Mouse (Mus musculus) neutrophil, adult 5-6 weeks (primary cell): Measurements from ENCODE around the gene Fthl17c. TPM values are rescaled to one million over a fixed set of nuclear protein-coding genes. Genes with fewer than 3 reads are reported as not detected.
"Not testable (repeated sequence)": the region's sequence is repeated elsewhere in the genome, so short reads cannot be mapped to it uniquely, and the experiment has no call there.

Experiments used
- ATAC-seq: fragments of 151-379, 151-347 bp; 2 replicates; pipeline ENCODE4 v1.8.0; 2017; ENCODE audit warnings: mild to moderate bottlenecking, moderate TSS enrichment; ENCODE audit not compliant: insufficient number of reproducible peaks, poor library complexity, low FRiP score, severe bottlenecking; ENCODE audit errors: extremely low read depth
- total RNA-seq: library from RNA; stranded (forward); fragments of 200-1000 nt; gene quantifications from 2 replicates; pipeline ENCODE4 v1.2.3, GENCODE M21; 2017

Fthl17c gene
- not detected in 2 replicates for total RNA-seq

DNA sequence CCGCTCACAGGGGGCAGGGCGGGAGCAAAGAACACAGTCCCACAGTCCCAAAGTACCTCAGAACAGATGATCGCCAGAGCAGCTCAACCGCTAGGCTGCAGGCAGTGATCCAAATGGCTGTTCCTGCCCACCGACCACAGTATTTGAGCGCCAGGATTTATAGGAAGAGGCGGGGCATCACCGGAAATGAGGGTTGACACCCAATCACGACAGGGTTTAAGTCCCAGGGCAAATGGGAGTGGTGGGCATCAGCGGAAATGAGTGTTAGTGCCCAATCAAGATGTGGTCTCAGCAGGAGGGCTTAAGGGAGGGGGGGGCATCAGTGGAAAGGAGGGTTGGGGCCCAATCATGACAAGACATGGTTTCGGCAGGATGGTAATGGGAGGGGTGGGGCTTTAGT, at the start of gene Fthl17c:
Fthl17c (minus strand) TSS at position 101 of the 400 bp plus-strand sequence.
- not testable (repeated sequence) for ATAC-seq

DNA sequence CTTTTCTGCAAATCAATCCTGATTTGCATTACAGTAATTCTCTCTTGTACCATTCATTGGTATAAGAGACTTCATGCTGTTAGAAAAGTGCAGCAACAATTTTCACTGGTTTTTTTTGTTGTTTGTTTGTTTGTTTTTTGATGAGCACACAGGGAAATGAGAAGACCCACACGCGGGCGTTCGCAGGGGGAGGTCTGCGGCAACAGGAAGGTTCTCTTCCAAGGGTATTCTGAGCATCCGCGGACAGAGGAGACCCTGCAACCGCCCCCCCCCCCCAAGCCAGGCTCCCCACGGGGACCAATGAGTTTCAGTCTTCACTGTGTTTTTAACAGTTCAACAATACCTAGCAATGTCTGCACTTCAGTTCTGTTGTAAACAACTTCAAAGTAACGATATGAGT, 43.1 kb upstream of the Fthl17c start:
- no peak for ATAC-seq

DNA sequence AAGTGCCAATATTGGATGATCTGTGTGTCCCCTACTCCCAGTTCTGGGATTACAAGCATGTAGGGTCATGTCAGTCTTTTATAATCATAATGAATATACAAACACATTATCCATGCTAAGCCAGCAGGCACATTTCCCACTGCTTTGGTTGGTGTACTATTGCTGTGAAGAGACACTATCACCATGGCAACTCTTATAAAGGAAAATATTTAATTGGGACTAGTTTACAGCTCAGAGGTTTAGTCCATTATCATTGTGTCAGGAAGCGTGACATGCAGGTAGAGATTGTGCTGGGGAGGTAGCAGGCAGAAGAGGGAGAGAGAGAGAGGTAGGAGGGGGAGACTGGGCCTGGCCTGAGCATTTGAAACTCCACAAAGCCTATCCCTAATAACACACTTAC, 39.7 kb upstream of the Fthl17c start:
- no peak for ATAC-seq

DNA sequence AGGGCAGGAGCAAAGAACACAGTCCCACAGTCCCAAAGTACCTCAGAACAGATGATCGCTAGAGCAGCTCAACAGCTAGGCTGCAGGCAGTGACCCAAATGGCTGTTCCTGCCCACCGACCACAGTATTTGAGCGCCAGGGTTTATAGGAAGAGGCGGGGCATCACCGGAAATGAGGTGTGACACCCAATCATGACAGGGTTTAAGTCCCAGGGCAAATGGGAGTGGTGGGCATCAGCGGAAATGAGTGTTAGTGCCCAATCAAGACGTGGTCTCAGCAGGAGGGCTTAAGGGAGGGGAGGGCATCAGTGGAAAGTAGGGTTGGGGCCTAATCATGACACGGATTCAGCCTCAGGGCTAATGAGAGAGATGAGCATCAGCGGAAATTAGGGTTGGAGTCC, 10.3 kb upstream of the Fthl17c start, which contains the start of gene Fthl17d:
Fthl17d (minus strand) TSS at position 101 of the 400 bp plus-strand sequence.
- not testable (repeated sequence) for ATAC-seq

DNA sequence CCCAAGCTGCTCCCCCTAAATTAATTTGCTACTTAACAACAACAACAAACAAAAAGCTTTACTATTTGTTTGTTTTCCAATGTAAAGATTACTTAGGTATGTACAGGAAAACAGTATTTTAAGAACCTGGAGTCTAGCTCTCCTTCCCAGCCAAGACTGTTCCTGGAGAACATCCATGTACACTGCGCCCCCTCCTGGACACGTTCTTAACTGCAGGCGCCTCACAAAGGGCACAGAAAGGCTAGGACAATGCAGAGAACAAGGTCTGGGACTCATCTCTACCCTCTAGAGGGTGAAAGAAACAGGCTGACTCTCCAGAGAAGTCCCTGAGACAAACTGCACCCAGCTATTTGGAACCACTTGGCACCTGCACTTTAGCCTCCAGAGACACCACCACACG, 11.7 kb downstream of the Fthl17c start:
- not testable (repeated sequence) for ATAC-seq

DNA sequence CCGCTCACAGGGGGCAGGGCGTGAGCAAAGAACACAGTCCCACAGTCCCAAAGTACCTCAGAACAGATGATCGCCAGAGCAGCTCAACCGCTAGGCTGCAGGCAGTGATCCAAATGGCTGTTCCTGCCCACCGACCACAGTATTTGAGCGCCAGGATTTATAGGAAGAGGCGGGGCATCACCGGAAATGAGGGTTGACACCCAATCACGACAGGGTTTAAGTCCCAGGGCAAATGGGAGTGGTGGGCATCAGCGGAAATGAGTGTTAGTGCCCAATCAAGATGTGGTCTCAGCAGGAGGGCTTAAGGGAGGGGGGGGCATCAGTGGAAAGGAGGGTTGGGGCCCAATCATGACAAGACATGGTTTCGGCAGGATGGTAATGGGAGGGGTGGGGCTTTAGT, 13.5 kb downstream of the Fthl17c start, which contains the start of gene Fthl17b:
Fthl17b (minus strand) TSS at position 101 of the 400 bp plus-strand sequence.
- not testable (repeated sequence) for ATAC-seq

DNA sequence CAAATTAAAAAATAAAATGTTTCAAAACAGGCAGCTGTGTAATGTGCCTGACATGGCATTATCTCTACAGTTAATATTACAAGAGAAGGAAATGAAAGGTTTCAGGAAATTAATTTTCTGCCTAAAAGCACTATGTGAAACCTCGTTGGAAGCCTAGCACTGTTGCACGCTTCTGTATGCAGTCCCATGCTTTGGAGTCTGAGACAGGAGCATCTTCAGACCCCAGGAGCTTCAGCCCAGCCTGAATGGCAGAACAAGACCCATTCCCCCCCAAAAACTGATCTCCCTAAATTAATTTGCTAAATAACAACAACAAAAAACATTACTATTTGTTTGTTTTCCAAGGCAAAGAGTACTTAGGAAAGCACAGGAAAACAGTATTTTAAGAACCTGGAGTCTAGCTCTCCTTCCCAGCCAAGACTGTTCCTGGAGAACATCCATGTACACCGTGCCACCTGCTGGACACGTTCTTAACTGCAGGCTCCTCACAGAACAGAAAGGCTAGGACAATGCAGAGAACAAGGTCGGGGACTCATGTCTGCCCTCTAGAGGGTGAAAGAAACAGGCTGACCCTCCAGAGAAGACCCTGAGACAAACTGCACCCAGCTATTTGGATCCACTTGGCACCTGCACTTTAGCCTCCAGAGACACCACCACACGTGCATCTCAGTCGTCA, 28.1 kb downstream of the Fthl17c start:
- ATAC-seq: not testable (repeated sequence)

DNA sequence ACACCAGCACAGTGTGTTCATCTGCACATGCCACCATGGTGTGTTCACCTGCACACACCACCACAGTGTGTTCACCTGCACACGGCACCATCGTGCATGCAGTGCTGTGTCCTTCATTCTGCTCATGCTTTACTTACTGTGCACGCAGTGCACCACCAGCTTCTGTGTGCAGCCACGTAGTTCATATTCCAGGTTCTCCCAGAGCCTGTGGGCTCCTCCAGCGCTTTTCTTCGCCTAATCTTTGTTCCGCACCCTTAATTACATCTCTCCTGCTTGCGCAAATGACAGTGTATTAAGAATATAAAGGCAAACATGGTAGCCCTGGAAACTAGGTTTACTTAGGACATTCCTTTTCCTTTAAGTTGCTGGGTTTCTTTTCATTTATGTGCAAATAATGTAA, 32.3 kb downstream of the Fthl17c start:
- ATAC-seq: no peak

DNA sequence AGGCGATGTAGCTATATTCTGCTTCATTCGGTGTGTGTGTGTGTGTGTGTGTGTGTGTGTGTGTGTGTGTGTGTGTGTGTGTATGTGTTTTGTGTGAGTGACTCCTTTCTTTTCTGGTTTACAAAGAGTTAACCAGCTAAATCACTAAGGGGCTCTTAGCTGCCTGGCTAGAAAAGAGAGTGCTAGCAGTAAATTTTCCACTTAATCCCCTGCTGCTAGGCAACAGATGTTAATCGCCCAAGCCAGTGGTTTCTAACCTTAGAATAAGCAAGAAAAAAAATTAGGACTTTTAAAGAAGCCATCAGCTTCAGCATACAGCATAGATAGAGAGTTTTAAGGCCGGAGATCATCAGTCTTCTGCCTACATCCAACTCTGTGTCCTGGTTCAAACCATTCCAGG, 49.1 kb downstream of the Fthl17c start:
- no peak for ATAC-seq

Other genes starting within 250 kb of the Fthl17c start
- gene Ssx9, start 228.1 kb downstream of the Fthl17c start, total RNA-seq: not detected in 2 replicates
- not detected in 2 replicates for gene Ssxb5, start 172.9 kb downstream of the Fthl17c start, total RNA-seq
- gene Gm6592, start 132.6 kb downstream of the Fthl17c start, total RNA-seq: not detected in 2 replicates
- not detected in 2 replicates for gene Gm5751, start 102.3 kb downstream of the Fthl17c start, total RNA-seq
- 0.25 TPM in 1 of 2 replicates, not detected in the other for gene B630019K06Rik, start 84.2 kb downstream of the Fthl17c start, total RNA-seq
- not detected in 2 replicates for gene Fthl17b, start 13.6 kb downstream of the Fthl17c start, total RNA-seq
- gene Fthl17d, start 10.2 kb upstream of the Fthl17c start, total RNA-seq: not detected in 2 replicates
- not detected in 2 replicates for gene Fthl17e, start 56.9 kb upstream of the Fthl17c start, total RNA-seq
- not detected in 2 replicates for gene Fthl17f, start 86.5 kb upstream of the Fthl17c start, total RNA-seq
- gene 4930402K13Rik, start 128.0 kb upstream of the Fthl17c start, total RNA-seq: not detected in 2 replicates
- gene Lancl3, start 223.3 kb upstream of the Fthl17c start, total RNA-seq: 0.37 and 0.93 TPM in 2 replicates